Mouse (Mus musculus): ENCODE data around the gene Rin2.
"Not testable (repeated sequence)": the region's sequence is repeated elsewhere in the genome, so short reads cannot be mapped to it uniquely, and the experiment has no call there.

Gene Rin2

DNA sequence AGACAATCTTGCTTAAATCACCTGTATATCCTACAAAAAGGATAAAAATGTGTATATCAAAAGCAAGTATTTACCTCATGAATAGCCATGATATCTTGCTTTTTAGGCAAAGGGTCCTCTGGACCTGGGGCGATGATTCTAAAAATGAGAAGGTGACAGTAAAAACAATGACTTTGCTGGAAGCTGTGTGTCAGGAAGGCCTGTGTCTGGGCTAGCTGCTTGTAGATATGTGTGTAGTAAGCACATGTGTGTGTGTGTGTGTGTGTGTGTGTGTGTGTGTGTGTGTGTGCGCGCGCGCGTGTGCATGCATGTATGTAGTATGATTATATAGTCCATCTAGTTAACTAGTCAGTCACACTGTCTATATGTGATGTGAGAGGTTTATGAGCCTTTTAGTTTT, 218.7 kb downstream of the Rin2 start:
- DNase-seq (ENCODE audit: low read depth, low spot score), result no peak

DNA sequence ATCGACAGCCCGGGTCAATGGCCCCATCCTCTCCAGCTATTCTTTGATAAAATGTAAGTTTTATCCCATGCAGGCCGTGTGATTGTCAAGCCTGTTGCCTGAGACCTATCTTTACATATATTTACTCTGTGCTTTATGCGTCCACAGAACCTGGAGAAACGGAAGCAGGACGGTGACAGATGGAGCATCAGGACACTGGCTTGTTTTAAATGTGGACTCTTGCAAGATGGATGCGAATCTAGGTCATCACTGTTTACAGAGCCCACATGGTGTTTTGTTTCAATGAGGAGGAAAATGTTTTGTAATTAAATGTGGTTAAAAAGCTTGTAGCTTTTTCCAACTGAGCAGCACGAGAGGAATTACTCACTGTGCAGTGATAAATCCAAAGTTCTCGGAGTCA, 223.1 kb downstream of the Rin2 start:
- no peak for DNase-seq (ENCODE audit: low read depth, low spot score)

DNA sequence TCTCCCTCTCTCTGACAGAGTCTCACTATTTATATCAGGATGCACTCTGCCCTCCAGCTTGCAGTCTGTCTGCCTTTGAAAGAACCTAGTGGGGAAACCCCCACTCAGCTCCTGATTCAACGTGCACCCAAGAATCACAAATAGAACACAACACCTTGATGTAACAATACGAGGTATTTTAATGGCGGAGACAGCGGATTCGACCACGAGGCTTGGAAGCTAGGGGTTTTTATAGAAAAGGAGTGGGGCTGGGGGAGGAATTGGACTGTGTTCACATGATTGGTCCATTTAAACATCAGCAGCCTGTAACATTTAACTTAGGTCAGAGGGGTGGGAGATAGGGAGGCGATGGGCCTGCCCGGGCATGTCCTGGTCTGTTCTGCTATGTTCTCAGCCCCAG, 225.3 kb downstream of the Rin2 start:
- not testable (repeated sequence) for DNase-seq (ENCODE audit: low read depth, low spot score)

DNA sequence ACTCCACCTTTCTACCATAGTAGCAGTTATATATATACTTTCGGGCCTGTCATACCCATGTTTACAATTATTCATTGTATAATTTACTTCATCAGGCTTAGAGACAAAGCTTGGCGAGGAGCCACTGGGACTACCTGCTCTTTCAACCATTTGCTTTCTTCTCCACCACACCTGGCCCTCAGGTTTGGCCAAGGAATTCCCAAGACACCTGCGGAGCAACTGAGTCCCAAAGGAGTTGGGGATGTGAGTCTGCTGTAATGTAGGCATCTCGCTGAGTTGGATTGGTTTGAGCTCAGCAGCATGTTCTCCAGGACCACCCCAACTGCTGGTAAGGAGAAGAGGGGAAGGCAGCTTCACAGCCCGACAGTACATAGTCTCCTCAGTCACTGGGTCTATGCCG, 226.8 kb downstream of the Rin2 start, which contains the start of gene Naa20:
TSS of gene Naa20 (plus strand) at position 239 of the 400 bp plus-strand sequence.
- DNase-seq (ENCODE audit: low read depth, low spot score), result no peak

DNA sequence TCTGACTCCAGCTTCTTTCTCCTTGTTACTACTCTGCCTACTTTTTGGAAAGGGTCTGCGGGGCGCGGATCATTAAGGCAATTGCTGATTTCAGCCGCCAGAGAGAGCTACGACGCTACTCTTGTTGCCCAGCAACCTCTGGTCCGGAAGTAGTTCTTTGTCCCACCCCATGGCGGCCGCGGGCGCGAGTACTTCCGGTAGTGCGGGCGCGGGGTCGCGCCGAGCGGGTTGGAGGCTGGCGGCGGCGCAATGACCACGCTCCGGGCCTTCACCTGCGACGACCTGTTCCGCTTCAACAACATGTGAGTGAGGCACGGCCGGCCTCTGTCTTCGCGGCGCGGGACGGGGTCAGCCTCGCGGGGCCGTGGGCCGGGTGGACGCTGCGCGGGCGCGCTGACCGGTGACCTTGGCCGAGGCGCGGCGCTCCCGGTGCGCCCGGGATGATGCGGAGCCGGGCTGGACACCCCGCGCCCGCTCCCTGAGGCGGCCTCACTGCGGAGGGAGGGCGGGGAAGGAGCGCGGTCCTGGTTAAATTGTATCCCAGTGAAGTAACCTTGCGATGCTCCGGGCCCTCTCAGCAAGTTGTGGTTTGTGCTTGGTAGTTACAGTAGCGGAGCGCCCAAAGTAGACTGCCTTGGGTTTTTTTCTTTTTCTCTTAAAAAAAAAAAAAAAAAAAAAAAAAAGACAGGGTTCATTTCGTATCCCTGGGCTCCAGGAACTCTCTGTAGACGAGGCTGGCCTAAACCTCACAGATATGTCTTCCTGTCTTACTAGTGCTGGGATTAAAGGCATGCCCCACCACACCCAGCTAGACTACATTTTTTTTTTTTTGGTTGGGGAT, 228.3 kb downstream of the Rin2 start:
- peak; percentile 89 for DNase-seq (ENCODE audit: low read depth, low spot score)

DNA sequence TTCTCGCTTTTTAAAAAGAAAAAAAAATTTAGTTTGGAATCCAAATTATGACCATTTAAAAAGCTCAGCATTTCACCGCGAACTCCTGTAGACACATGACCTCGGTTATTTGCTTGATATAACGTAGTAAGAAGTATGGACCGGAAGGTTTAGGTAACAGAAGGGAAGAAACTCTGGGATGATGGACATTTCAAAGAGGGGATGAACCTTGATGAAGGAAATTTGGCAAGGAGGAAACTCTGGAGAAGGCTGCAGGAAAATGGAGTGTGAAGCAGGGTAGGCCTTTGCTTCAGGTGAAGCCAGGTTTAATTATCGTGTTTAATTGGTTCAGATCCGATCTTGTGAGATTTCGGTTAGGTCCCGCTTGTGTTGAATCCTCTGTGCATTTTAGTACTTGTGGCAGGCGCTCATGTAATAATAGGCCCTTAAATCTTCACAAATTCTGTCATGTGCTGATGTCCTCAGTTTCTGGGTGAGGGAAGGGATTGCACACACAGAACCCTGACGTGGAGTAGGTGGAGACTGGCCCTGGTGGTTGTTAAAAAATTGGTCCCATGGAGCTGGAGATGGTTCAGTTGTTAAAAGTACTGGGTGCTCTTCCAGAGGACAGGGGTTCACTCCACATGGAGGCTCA, 229.1 kb downstream of the Rin2 start:
- DNase-seq (ENCODE audit: low read depth, low spot score), result peak; percentile 28

DNA sequence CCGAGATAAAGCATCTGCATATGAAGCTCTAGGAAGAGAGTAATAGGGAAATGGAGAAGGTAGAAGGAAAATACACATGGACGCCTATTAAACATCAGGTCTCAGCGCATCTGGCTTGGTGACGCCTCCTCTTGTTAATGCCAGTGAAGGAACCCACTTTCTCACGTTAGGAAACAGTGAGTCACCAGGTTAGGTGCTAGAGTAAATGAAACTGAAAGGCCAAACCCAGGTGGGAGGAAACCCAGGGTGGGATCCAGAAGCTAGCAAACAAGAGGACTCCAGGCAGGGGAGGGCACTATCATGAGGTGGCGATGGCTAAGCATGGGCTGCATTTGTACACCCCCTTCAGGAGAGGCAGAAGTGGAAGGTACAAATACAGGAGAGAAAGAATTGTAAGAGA, 230.1 kb downstream of the Rin2 start:
- peak; percentile 83 for DNase-seq (ENCODE audit: low read depth, low spot score)

DNA sequence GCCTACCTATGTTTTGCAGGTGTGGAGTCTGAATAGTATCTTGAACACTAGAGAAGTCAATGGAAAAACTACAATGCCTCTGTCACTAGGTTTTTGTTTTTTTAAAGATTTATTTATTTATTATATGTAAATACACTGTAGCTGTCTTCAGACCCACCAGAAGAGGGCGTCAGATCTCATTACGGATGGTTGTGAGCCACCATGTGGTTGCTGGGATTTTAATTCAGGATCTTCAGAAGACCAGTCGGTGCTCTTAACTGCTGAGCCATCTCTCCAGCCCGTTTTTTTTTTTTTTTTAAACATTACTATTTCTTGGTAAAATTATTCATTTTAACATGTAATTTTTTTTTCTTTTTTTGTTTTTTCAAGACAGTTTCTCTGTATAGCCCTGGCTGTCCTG, 230.9 kb downstream of the Rin2 start:
- not testable (repeated sequence) for DNase-seq (ENCODE audit: low read depth, low spot score)

DNA sequence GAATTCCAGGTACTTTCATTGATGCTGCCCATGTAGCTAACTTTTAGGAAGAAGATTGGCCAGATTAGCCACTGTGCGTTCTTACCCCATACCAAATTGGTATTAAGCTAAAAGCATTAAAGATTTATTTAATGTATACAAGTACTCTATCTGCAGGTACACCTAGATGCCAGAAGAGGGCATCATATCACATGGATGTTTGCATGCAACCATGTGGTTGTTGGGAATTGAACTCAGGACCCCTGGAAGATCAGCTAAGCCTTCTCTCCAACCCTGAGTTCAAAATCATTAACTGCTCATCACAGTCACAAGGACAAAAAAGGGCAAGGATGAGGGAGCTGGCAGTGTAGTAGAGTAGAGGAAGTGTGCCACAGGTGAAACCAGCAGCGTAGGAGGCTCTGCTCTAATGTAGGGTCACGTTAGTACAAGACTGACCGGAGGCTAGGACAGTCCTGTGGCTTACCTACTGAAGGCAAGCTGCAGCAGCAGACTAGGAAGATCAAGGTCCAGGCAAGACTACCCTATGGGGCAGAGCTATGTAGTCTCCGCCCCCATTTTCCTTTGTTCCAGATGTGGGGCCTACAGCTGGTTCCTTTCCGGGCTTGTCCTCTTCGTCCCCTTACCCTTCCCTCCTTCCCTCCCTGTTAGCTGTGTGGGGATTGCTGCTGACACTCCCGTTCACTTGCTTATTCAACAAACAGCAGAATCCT, 246.1 kb downstream of the Rin2 start:
- no peak for DNase-seq (ENCODE audit: low read depth, low spot score)

DNA sequence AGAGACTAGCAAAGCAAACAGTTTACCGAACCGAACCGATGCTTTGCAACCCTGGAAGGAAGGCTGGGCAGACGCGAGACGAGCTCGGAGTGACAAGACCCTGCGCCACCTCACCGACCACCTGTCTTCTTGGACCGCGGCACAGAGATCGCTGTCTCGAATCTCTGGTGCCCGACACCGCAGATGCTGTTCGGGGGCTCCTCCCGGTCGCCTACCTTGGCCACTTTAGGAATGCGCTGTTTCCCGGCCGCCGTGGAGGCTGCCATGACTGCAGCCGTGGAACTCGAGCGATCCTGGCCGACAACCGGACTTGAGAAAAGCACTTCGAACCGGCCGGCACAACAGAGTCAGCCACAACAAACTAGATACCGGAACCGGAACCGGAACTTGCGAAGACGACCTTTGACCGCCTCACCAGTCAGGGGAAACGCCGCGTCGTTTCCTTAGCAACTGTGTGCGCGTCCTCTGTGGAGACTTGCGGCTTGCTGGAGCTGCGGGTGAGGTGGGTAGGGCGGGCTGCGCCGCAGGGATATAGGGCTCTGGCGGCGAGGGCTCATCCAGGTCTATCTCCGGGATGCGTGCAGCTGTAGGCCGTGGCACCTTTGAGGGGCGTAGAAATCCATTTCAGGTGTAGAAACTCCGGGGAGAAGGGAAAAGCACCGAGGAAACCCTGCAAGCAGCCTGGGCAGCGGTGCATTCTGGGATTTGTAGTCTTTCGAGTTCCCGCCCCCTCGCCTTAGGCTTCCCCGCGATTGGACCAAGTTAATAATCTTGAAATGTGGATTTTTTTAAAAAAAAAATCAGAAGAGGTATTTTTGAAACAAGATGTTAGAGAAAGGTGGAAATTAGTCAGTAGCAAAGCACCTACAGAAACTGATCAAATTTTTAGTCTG, 259.6 kb downstream of the Rin2 start, which contains the start of the genes Cfap61 and Crnkl1:
TSS of gene Cfap61 (plus strand) at position 446 of the 893 bp plus-strand sequence.
TSS of gene Crnkl1 (minus strand) at position 676 of the 893 bp plus-strand sequence.
- DNase-seq (ENCODE audit: low read depth, low spot score), result peak; percentile 96

DNA sequence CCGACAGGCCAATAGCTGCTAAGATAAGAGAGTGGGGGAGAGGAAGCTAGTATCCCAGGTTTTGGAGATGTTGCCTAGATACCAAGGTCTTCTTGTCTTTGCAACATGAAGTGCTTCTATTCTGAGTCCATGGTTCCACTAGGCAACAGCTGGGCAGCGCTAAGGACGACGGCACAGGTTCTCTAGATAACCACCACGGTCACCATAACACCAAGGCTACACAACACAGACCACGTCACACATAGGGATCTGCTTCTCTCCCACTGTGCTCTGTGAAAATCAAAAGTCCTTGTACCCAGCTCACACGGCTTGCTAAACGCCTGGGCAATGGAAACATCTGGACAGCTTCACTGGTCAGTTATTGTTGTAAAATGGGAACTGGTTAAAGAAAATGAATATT, 262.0 kb downstream of the Rin2 start:
- DNase-seq (ENCODE audit: low read depth, low spot score), result no peak
